Comparison of ENCODE assay signal across 8 mouse cellular contexts in genomic region chr2:147178091-147179059, GRCm38 (mm10). TPM values are rescaled to one million over a fixed set of nuclear protein-coding genes. Genes with fewer than 3 reads are reported as not detected.
DNase-seq lines count a peak whose midpoint lies in the region; ATAC-seq lines count a peak whose summit lies in the region.

No protein-coding gene starts in this region.

- peaks cover 13% of the 10 kb centered on the region for H3K4me1 ChIP-seq in forebrain, embryonic 16.5 days (replicated peaks; ENCODE audit: control insufficient read depth, insufficient read depth, low read length)
- peaks cover 18% of the 10 kb centered on the region for H3K4me1 ChIP-seq in hindbrain, embryonic 13.5 days (replicated peaks)

- peaks cover 74% of the 10 kb centered on the region for H3K27me3 ChIP-seq in forebrain, embryonic 16.5 days (replicated peaks; ENCODE audit: control insufficient read depth, insufficient read depth, low read length)
- H3K27me3 ChIP-seq in hindbrain, embryonic 13.5 days, result peaks cover 96% of the 10 kb centered on the region

- peak; percentile 74 for ATAC-seq in forebrain, embryonic 16.5 days
- ATAC-seq in hindbrain, embryonic 13.5 days (ENCODE audit: low FRiP score), result peak; percentile 72
- peak; percentile 80 for ATAC-seq in megakaryocyte-erythroid progenitor cell, adult 5-6 weeks (replicated peaks; ENCODE audit: low FRiP score, low TSS enrichment, poor library complexity, severe bottlenecking)

- DNase-seq in adrenal gland, adult (ENCODE audit: inconsistent age in 2 of 2, low spot score in 1 of 2), result peak; percentile 50 to 86
- no peak for DNase-seq in adrenal gland, postnatal 4 days (ENCODE audit: low spot score in 2 of 2)
- DNase-seq in cerebellum, adult 11-12 months, result peak; percentile 42
- peak; percentile 48 to 70 for DNase-seq in layer of hippocampus, postnatal 25 days (ENCODE audit: extremely low spot score in 1 of 2, low spot score in 1 of 2)
- DNase-seq in right cerebral cortex, postnatal 4 days, result peak; percentile 86

- H3K9ac ChIP-seq in forebrain, embryonic 16.5 days (replicated peaks; ENCODE audit: low read depth, low read length), result no peak overlapping the region
- 0 out of 2 replicates have a peak overlapping the region, but pooled peaks have one; percentile 26 for H3K9ac ChIP-seq in hindbrain, embryonic 13.5 days

- H3K36me3 ChIP-seq in forebrain, embryonic 16.5 days (ENCODE audit: control insufficient read depth, insufficient read depth), result no peaks in the 10 kb centered on the region
- no peaks in the 10 kb centered on the region for H3K36me3 ChIP-seq in hindbrain, embryonic 13.5 days

- no peak overlapping the region for H3K27ac ChIP-seq in forebrain, embryonic 16.5 days (ENCODE audit: low read length)
- H3K27ac ChIP-seq in hindbrain, embryonic 13.5 days, result no peak overlapping the region

- no peaks in the 10 kb centered on the region for H3K9me3 ChIP-seq in forebrain, embryonic 16.5 days (ENCODE audit: control insufficient read depth, low read length)
- H3K9me3 ChIP-seq in hindbrain, embryonic 13.5 days, result no peaks in the 10 kb centered on the region

- under 1% methylated on average over 39 of the region's 39 CpGs for WGBS in forebrain, embryonic 16.5 days
- 1% methylated on average over 39 of the region's 39 CpGs for WGBS in hindbrain, embryonic 13.5 days

- H3K4me3 ChIP-seq in forebrain, embryonic 16.5 days (replicated peaks; ENCODE audit: low read length), result peak overlapping the region; percentile 25
- peak overlapping the region; percentile 31 for H3K4me3 ChIP-seq in hindbrain, embryonic 13.5 days

- H3K4me2 ChIP-seq in forebrain, embryonic 16.5 days (ENCODE audit: low read length), result peak overlapping the region; percentile 47
- H3K4me2 ChIP-seq in hindbrain, embryonic 13.5 days, result peak overlapping the region; percentile 52

RNA-seq across cellular contexts. Expression of gene Nkx2-2, which starts 15.7 kb away (rescaled TPM):
- 1 to 10 TPM in 1 of 2 experiments, under 1 TPM in 1; 0.14 to 2.6 TPM for total RNA-seq in adrenal gland, postnatal 4 days (2021)
- polyA plus RNA-seq in forebrain, embryonic 16.5 days (2015; fragmentation: Nextera tagmentation; extraction: Ambion mirVana), result 1.2 and 1.4 TPM in 2 replicates
- 1.4 and 2.6 TPM in 2 replicates for polyA plus RNA-seq in hindbrain, embryonic 13.5 days (2015; fragmentation: Nextera tagmentation; extraction: Ambion mirVana)
- 1 to 10 TPM; 8.9 to 9.5 TPM for total RNA-seq in layer of hippocampus, postnatal 25 days (2021)
- not detected in 2 replicates for total RNA-seq in megakaryocyte-erythroid progenitor cell, adult 5-6 weeks (2014; fragmentation: Nextera tagmentation)
- total RNA-seq in megakaryocyte-erythroid progenitor cell, adult 5-6 weeks (2017), result not detected in 2 replicates

Comparison
In these comparisons a context has a peak if more than half of its experiments do, and no peak if none do; other contexts are left out.
1. DNase-seq: peak in adrenal gland, adult (2 of 2), cerebellum, adult 11-12 months (single experiment), layer of hippocampus, postnatal 25 days (2 of 2) and right cerebral cortex, postnatal 4 days (single experiment); none in adrenal gland, postnatal 4 days (0 of 2).
2. Peak in every context shown above with its lines, with median percentiles within 50 percentile points of each other: ATAC-seq.